Mouse (Mus musculus): Measurements from ENCODE around the gene Dnajb3. TPM values are rescaled to one million over a fixed set of nuclear protein-coding genes. Genes with fewer than 3 reads are reported as not detected.
"Not testable (repeated sequence)": the region's sequence is repeated elsewhere in the genome, so short reads cannot be mapped to it uniquely, and the experiment has no call there.

Gene Dnajb3
- polyA plus RNA-seq, 1 experiment from 2014 or later = 13.2 TPM

DNA sequence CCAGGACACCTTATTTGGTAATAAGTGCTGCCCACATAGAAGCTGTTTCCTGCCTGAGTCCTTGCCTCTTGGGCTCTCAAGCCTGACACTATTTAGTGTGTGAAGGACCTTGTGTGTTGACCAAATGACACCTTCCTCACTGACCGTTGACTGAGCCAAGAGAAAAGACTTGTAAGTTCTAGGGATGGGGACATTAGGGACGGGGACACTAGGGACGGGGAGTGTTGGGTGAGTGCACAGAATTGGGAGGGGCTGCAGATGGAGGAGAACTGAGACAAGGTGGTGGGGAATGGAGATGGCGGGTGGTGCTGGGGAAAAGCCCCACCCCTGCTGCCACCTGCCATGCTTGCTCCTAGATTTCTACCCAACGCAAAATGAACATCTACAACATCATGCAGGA, 24.4 kb upstream of the Dnajb3 start:
- H3K27ac ChIP-seq = no peak overlapping the region
- no peaks in the 10 kb centered on the region for H3K4me1 ChIP-seq
- H3K9ac ChIP-seq = no peak overlapping the region
- 84% methylated on average over 5 of the region's 5 CpGs for WGBS
- no peaks in the 10 kb centered on the region for H3K36me3 ChIP-seq (replicated peaks)
- no peaks in the 10 kb centered on the region for H3K27me3 ChIP-seq (replicated peaks)
- H3K9me3 ChIP-seq = peaks cover 95% of the 10 kb centered on the region
- 0 out of 2 replicates have a peak, but pooled peaks have one; percentile 12 for ATAC-seq (replicated peaks)
- no peak overlapping the region for H3K4me2 ChIP-seq
- no peak overlapping the region for H3K4me3 ChIP-seq

DNA sequence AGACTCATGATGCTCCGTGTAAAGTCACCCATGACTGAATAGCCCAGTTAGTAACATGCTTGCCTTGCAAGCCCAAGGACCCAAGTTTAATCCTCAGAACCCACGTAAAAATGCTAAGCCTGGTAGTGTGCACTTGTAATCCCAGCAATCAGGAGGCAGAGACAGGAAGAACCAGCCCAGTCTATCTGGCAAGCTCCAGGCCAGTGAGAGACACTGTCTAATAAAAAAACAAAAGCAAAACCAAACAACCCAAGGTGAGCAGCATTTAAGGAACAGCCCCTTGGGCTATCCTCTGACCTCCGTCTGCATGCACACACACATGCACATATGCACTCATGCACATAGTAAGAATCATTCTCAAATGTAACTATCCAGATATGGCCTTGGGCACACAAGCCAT, 24.0 kb upstream of the Dnajb3 start:
- no peak overlapping the region for H3K27ac ChIP-seq
- no peaks in the 10 kb centered on the region for H3K4me1 ChIP-seq
- no peaks in the 10 kb centered on the region for H3K36me3 ChIP-seq (replicated peaks)
- no peak overlapping the region for H3K4me2 ChIP-seq
- peaks cover 91% of the 10 kb centered on the region for H3K9me3 ChIP-seq
- no peaks in the 10 kb centered on the region for H3K27me3 ChIP-seq (replicated peaks)
- H3K4me3 ChIP-seq = no peak overlapping the region
- WGBS = 79% methylated on average over 3 of the region's 3 CpGs
- no peak overlapping the region for H3K9ac ChIP-seq
- ATAC-seq (replicated peaks) = no peak

DNA sequence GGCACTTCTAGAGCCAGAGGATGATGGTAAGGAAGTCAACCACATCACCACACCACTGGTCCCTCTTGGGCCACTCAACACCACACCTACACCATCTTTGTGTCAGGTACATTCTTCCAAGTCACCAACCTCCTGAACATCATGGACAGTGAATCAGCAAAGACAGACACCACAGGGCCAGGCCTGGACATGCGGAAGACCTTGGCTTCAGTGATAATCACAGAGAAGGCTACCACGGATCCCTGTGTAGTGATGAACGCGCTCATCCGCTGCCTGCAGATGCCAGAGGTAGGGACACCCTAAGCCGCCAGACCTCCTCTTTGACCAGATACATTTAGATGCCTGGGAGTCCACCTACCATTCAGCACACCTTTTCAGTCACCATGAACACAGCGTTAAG, 22.5 kb upstream of the Dnajb3 start:
- H3K4me1 ChIP-seq = no peaks in the 10 kb centered on the region
- WGBS = 71% methylated on average over 7 of the region's 7 CpGs

DNA sequence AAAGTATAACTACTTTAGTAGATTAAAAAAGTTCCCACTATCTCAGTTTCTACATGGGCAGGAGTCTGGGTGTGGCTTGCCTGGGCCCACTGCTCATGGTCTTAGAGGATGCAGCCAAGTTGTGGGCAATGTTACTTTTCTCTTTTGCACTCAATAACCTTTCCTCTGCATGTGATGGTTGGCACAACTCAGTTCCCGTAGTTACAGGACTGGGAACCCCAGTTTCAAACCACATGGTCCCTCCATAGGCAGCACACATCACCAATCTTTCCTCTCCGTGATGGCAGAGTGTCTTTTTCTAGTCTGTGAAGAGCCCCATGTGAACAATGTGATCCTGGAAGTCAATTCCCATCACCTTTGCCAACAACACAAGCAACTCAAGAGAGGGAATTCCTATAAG, 21.9 kb upstream of the Dnajb3 start:
- H3K4me3 ChIP-seq = no peak overlapping the region
- no peak overlapping the region for H3K27ac ChIP-seq
- peaks cover 72% of the 10 kb centered on the region for H3K9me3 ChIP-seq
- H3K27me3 ChIP-seq (replicated peaks) = no peaks in the 10 kb centered on the region
- 58% methylated on average over 2 of the region's 2 CpGs for WGBS
- H3K36me3 ChIP-seq (replicated peaks) = no peaks in the 10 kb centered on the region
- H3K9ac ChIP-seq = no peak overlapping the region
- H3K4me2 ChIP-seq = no peak overlapping the region
- no peaks in the 10 kb centered on the region for H3K4me1 ChIP-seq
- ATAC-seq (replicated peaks) = no peak

More for the DNA sequence above, 22.5 kb upstream of the Dnajb3 start:
- Histone ChIP-seq H3K9me3 (peaks cover 78% of the 10 kb centered on the region), H3K4me3 (no peak overlapping the region), H3K9ac (no peak overlapping the region), H3K27me3 (replicated peaks) (no peaks in the 10 kb centered on the region), H3K4me2 (no peak overlapping the region), H3K27ac (no peak overlapping the region), H3K36me3 (replicated peaks) (no peaks in the 10 kb centered on the region)
- ATAC-seq (replicated peaks) = no peak

DNA sequence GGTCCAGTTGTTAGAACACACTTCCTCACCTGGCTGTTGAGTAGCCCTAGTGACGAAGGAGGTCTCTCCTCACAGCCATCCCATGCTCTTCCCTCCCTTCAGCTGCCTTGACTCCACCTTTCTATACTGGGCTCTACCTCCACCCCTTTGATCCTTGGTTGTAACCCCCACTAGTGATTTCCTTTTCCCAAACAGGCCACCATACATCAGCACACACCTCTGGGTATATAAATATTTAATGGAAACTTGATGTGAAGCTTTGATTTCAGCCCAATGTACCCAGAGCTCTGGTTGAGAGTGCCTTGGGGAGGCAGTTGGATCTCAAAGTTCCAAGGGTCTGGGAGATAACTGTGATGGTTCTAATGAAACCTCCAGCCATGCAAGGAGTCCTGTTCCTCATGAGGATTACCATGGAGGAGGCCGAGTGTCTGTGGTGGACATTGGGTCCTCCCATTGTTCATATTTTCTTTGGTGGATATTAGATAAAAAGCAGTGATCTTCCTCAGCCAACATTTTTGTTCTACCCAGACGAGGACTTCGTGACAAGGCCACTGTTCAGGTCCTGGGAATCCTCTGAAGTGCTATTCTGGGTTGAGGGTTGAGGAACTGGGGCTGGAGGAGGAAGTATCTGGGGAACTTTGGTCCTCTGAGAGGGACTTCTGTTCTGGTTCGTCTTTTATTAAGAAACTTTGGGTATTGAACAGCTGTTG, 21.2 kb upstream of the Dnajb3 start, which contains the start of gene Mroh2a:
Mroh2a (plus strand) TSS at position 317 of the 710 bp plus-strand sequence.
- no peak within 1 kb of the TSS for H3K4me3 ChIP-seq
- ATAC-seq (replicated peaks) = no peak
- no peak within 1 kb of the TSS for H3K4me2 ChIP-seq
- no peaks in the 10 kb centered on the region for H3K4me1 ChIP-seq
- H3K36me3 ChIP-seq (replicated peaks) = no peaks in the 10 kb centered on the region
- H3K9ac ChIP-seq = no peak within 1 kb of the TSS
- peaks cover 69% of the 10 kb centered on the region for H3K9me3 ChIP-seq
- H3K27ac ChIP-seq = no peak within 1 kb of the TSS
- no peaks in the 10 kb centered on the region for H3K27me3 ChIP-seq (replicated peaks)
- 54% methylated on average over 5 of the region's 5 CpGs for WGBS

DNA sequence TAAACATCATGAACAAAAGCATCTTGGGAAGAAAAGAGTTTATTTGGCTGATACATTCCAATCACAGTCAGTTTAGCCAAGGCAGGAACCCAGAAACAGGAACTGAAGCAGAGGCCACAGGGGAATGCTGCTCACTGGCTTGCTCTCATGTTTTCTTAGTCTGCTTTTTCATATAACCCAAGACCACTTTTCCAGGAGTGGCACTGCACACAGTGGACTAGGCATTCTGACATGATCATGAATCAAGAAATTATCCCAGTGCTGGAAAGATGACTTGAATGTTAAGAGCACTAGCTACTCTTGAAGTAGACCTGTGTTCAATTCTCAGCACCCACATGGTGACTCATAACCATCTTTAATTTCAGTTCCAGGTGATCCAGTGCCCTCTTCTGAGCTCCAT, 20.2 kb upstream of the Dnajb3 start:
- Histone ChIP-seq H3K4me1 (no peaks in the 10 kb centered on the region), H3K36me3 (replicated peaks) (no peaks in the 10 kb centered on the region), H3K4me3 (no peak overlapping the region), H3K9ac (no peak overlapping the region), H3K27ac (no peak overlapping the region), H3K4me2 (no peak overlapping the region), H3K27me3 (replicated peaks) (no peaks in the 10 kb centered on the region), H3K9me3 (peaks cover 59% of the 10 kb centered on the region)
- ATAC-seq (replicated peaks) = no peak

DNA sequence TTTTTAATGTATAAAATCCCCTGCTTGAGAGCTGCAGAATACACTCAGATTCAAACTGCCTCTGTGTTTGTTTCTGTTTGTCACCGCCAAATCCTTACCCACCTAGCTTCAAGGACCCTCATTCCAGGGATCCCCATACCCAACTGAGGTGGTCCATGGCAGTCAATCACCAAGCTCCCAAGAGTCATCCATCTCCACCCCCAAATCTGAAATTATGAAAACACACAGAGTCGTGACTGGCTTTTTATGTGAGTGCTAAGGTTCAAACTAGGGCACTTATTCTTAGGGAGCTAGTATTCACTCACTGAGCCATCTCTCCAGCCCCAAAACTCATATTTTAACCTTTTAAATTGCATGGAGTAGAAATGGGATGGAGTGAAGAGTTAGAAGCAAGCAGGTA, 19.7 kb upstream of the Dnajb3 start:
- not testable (repeated sequence) for H3K4me1 ChIP-seq; H3K9ac ChIP-seq; H3K4me3 ChIP-seq; H3K4me2 ChIP-seq; H3K27me3 ChIP-seq (replicated peaks); H3K27ac ChIP-seq; ATAC-seq (replicated peaks); H3K36me3 ChIP-seq (replicated peaks)
- peaks cover 55% of the 10 kb centered on the region for H3K9me3 ChIP-seq
- WGBS = 42% methylated on average over 2 of the region's 2 CpGs

DNA sequence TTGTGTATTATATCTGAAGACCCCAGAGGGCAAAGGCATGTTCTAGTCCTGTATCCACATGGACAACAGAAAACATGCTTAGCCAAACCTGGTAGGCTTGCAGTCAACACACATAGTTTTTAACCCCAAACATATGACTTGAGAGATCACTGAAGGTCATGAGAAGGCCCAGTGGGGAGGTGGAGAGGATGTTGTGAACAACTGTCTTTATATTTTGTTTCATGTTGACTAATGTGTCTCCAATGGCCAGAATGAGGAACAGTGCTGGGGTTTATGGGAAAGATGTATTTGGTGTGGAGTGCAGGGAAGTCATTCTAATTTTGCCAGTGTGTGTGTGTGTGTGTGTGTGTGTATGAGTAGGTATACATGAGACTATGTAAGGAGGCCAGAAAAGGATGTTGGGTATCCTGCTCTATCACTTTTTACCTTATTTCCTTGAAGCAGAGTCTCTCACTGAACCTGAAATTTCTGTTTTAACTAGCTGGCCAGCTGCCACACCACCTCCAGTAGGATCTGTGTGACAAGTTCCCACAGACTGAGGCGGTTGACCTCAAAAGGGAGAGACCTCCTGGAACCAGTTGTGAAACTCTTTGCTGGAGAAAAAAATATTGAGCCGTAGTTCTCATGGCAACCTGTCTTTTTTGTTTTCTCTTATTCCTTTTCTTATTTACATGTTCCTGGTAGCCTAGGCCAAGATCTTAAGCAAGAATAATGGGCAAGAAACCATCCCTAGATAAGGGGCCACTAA, 18.6 kb upstream of the Dnajb3 start:
- 76% methylated on average over 2 of the region's 2 CpGs for WGBS
- Histone ChIP-seq H3K9ac (no peak overlapping the region), H3K4me2 (no peak overlapping the region), H3K36me3 (replicated peaks) (no peaks in the 10 kb centered on the region), H3K4me1 (no peaks in the 10 kb centered on the region), H3K27ac (no peak overlapping the region), H3K27me3 (replicated peaks) (no peaks in the 10 kb centered on the region), H3K9me3 (peaks cover 44% of the 10 kb centered on the region), H3K4me3 (no peak overlapping the region)
- ATAC-seq (replicated peaks) = no peak

DNA sequence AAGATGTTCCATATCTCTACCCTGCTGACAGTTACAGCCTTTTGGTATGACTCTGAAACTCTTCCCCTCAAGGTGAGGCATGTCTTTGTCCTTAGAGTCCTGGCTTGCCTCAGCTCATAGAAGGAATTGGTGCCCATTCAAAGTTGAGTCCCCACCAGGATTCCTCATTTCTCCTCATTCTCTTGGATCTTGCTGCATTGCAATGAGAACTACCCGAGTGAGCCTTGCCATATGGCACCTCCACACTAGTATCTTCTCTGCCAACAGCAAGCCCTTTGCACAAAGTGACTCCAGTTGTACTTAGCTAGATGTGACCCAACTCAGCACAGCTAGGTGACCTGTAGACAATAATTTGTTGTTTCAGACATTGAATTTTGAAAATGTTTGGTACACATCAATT, 18.0 kb upstream of the Dnajb3 start:
- Histone ChIP-seq H3K4me3 (no peak overlapping the region), H3K36me3 (replicated peaks) (no peaks in the 10 kb centered on the region)
- 49% methylated on average over 1 of the region's 1 CpGs for WGBS

DNA sequence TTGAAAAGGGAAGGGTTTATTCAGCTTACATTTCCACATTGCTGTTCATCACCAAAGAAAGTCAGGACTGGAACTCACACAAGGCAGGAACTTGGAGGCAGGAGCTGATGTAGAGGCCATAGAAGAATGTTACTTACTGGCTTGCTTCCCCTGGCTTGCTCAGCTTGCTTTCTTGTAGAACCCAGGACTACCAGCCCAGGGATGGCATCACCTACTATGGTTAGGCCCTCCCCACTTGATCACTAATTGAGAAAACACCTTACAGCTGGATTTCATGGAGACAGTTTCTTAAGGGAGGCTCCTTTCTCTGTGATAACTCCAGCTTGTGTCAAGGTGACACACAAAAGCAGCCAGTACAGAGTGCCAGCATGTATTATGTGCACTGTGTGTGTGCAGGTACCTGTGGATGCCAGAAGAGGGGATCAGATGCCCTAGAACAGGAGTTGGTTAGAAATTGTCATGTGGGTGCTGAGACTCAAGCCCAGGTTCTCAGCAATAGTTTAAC, 17.5 kb upstream of the Dnajb3 start:
- not testable (repeated sequence) for H3K4me1 ChIP-seq; H3K4me3 ChIP-seq; ATAC-seq (replicated peaks); H3K4me2 ChIP-seq; H3K36me3 ChIP-seq (replicated peaks); H3K27ac ChIP-seq; H3K27me3 ChIP-seq (replicated peaks); H3K9ac ChIP-seq
- H3K9me3 ChIP-seq = peaks cover 33% of the 10 kb centered on the region

More for the DNA sequence above, 18.0 kb upstream of the Dnajb3 start:
- no peak overlapping the region for H3K27ac ChIP-seq
- no peak overlapping the region for H3K9ac ChIP-seq
- no peaks in the 10 kb centered on the region for H3K4me1 ChIP-seq
- H3K27me3 ChIP-seq (replicated peaks) = no peaks in the 10 kb centered on the region
- peaks cover 38% of the 10 kb centered on the region for H3K9me3 ChIP-seq
- ATAC-seq (replicated peaks) = no peak
- no peak overlapping the region for H3K4me2 ChIP-seq

DNA sequence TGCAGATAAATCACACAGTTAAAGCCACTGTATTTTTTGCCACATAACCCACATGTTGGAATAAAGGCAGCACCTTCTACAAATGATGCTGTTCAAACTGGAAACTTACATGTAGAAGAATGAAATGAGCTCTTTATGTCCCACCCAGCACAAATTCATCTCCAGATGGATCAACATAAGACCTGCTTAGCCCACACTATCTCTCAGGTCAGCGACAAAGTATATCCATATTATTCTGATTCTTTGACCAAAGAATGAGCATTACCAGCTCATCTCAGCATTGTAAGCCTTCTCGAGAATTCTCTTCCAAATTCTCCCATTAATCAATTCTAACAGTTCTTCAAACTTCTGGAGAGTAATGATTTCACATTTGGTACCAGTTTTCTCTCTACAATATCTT, 16.6 kb upstream of the Dnajb3 start:
- H3K4me2 ChIP-seq = no peak overlapping the region
- 48% methylated on average over 2 of the region's 2 CpGs for WGBS
- H3K4me1 ChIP-seq = no peaks in the 10 kb centered on the region
- H3K9me3 ChIP-seq = peaks cover 29% of the 10 kb centered on the region
- no peaks in the 10 kb centered on the region for H3K27me3 ChIP-seq (replicated peaks)
- no peak overlapping the region for H3K9ac ChIP-seq
- H3K4me3 ChIP-seq = no peak overlapping the region
- H3K27ac ChIP-seq = no peak overlapping the region
- H3K36me3 ChIP-seq (replicated peaks) = no peaks in the 10 kb centered on the region
- ATAC-seq (replicated peaks) = no peak

DNA sequence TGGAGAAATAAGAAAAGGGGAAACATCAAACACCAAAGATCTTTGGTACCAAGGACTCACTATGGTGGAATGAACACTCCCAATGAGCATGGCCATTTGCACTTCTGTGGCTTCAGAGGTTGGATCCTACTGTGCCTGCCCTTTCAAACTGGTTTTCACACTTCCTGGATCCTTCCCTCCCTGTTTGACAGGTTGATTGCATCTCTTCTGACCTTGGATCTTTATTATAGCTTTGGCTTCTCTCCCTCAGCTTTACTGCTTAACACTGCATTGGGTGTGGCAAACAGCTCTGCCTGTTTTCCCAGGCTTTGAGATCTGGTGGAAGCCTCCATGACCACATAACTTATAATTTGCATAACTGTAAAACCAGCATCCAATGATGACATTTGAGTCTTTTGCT, 14.8 kb upstream of the Dnajb3 start:
- Histone ChIP-seq H3K4me2 (no peak overlapping the region), H3K4me1 (no peaks in the 10 kb centered on the region), H3K9me3 (peaks cover 27% of the 10 kb centered on the region), H3K36me3 (replicated peaks) (no peaks in the 10 kb centered on the region), H3K27ac (no peak overlapping the region), H3K9ac (no peak overlapping the region), H3K27me3 (replicated peaks) (no peaks in the 10 kb centered on the region), H3K4me3 (no peak overlapping the region)
- ATAC-seq (replicated peaks) = no peak

DNA sequence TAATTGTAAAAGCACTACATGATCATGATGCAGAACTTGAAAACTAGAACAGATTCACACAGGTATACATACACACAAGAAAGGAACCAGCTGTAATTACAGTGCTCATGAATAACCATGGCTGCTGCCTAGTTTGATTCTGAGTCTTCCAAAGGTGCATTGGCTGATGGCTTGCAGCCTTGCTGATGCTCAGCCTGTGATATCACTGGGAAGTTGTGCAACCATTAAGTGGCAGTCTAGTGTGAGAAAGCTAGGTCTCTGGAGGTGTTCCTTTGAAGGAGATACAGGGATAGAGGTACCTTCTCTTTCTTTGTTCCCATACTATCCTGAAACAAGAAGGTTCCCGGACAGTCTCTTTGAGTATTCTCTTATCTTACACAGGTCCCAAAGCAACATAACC, 13.5 kb upstream of the Dnajb3 start:
- Histone ChIP-seq H3K27me3 (replicated peaks) (no peaks in the 10 kb centered on the region), H3K27ac (no peak overlapping the region), H3K4me3 (no peak overlapping the region), H3K4me1 (no peaks in the 10 kb centered on the region), H3K9ac (no peak overlapping the region), H3K9me3 (peaks cover 37% of the 10 kb centered on the region), H3K36me3 (replicated peaks) (no peaks in the 10 kb centered on the region), H3K4me2 (no peak overlapping the region)
- WGBS = 16% methylated on average over 1 of the region's 1 CpGs
- ATAC-seq (replicated peaks) = no peak
